Mouse (Mus musculus) kidney, adult 8-10 months (tissue): ENCODE data around the gene Psen2.

ENCODE experiments used
- DNase-seq, 2 experiments: peaks; one replicate each; pipeline ENCODE4 v3.0.0; 2022

Psen2 gene

DNA sequence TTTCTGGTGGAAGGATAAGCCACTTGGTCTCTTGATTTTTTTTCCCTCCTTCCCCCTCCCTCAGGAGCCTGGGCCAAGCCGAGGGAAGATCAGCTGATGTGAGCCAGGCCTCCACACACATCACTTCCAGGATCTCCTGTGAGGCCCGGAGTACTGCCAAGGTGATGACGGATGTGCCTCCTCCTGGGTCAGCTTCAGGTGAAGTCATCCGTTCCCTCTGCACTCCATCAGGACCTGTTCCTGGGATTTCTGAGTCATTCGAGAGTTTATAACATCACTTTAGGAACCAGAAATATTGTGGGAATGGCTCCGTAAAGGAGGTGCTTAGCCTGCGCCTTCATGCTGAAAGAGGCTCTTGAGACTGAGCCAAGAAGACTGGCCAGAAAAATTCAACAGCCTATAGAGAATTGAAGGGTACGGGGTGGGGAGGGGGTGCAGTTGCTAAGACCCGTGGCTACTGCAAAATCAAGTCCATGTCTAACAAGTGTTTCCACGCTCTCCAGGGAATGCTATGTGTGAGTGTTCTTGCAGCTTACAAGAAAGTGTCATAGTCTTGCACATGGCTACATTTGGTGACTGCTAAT, 11.6 kb upstream of the Psen2 start:
- no peak for DNase-seq

DNA sequence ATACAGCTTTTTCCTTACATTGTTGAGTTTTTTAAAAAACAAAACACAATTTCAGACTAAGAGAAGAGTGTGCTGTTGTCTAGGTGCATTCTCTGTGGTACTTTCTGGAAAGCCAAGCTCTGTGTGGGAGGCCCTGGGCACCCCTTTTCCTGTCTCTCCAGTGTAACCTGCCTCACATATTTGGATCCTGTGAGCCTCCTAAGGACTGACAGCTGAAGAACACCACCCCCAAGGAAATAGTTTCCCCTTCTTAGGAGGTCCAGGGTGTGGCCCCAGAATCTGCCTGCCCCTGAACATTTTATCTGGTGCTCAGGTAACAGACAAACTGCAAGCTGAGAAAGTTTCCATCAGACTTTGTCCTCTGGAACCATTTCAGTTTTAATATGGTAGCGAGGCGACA, 5.8 kb upstream of the Psen2 start:
- no peak for DNase-seq

DNA sequence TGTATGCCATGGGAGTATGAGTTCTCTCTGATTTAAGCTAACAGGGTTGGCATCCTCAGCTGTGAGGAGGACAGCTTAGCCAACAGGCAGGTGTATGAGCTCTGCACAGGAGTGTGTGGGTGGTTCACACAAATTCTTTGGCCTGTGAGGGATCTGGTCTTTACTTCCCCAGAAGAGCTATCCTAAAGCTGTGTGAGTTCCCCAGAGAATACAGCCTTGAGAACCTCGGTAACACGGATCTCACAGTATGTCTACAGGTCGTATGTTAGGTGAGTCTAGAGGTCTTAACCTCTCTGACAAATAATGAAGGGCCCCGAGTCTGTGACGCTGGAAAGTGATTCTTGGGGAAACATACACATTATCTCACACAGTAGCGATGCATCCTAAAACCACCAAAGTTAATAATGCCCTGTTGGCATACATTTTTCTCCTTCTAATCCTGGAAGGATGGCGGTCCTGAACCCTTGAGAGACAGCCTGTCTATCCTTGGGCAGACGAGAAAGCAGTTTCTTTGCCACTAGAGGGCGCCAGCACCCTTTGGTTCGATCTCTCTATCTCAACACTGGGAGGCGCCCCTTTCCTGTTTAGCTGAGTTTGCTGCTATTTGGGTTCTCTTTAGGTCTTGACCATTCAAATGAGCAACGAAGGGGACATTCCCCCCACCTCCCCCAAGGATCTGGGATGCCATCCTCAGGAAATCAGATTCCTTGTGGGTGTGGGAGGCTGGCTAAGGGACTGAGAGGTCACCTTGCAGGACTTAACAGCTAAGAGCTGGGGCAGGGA, 5.2 kb upstream of the Psen2 start:
- peak; percentile 83 to 95 for DNase-seq

DNA sequence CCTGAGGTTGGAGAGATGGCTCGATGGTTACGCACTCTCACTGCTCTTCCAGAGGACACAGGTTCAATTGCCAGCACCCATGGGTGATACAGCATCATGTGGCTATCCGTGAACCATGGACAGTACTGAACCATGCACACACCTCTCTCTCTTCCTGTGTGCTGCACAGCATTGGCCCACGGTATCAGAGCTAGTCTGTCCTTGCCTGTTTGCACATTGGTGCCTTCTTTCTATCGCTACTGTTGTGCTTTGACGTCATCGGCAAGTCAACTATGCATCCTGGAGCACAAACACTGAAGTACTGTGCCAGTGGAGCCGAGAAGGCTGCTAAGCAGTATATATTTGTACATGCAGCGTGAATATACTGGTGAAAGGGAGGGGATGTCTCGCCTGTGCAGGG, 3.9 kb upstream of the Psen2 start:
- DNase-seq: no peak

DNA sequence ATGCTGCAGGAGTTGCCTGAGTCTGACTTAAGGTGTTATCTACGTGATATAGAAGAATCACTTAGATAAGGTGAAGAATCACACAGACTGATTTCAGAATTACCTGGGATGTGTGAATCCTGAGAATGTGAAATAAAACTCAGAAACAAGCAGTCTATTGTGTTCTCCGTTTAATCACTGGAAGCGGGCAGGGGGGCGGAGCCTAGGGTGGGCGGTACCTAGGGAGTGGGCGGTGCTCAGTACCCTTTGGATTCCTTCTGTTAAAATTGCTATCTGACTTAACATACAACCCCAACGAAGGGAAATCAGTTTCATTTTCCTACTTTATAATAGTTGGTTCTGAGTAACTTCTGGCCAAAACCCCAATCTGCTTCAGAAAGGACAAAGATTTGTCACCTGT, 2.2 kb upstream of the Psen2 start:
- peak in 1 of 2 experiments; percentile 70 for DNase-seq

DNA sequence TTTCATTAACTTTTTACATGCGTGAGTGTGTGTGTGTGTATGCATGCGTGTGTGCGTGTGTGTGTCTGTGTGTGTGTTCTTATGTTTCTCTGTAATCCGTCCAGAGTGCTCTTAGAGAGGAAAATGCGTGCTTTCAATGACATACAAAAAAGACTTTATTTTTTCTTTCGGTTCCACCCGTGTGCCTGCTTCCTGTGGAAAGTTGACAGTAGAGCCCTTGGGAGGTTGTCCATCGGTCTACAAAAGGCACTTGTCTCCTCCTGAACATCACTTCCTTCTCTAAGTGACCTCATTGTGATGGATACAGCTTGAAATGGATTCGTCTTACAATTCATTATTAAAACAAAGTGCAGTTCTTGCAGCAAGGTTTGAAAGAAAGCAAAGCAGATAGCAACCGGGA, 1.6 kb upstream of the Psen2 start:
- DNase-seq: no peak

DNA sequence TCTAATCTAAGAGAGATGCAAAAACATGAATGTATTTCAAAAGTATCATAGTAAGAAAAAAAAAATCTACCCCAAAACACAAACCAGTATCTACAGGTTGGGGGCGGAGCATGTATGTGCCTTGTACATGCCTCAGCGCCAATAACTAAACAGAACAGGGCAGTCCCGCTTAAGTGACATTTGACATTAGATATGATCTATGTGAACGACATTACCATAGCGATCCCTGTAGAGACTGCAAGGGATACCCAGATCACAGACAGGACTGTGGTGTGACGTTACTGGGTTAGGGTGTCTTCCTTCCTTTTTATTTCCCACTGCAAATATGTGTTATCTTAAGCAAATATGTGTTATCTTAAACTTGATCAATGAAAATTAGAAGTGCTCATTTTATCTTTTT, 1.2 kb upstream of the Psen2 start:
- no peak for DNase-seq

DNA sequence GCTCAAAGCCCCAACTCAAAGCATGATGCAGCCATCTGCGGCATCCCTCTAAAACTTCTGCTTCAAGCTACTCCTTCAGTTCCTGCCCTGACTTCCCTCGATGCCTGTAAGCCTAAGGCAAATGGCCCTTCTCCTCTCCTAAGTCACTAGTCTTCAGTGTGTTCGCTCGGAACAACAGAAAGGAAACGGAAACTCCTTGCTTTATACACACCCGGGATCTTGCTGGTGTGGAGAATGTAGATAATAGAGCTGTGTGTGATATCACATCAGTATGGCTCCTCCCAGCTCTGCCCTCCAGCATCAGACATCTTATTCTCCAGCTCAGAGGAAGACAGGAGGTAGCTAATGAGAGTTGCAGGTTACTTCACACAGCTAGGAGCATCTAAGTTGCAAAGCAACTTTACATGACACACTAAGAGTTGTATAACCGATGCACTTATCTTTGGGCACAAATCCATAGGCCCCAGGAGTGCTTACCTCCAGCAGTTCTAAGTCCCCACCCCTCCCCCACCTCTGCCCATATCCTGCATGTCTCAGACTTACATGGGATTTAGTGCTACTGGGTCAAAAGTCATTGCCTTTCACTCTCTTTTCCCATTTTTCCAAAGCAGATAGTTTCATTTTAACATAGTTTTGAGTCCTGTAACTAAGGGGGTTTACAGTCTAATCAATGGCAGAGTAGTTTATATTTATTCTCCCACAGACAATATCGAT, 1.2 kb downstream of the Psen2 start:
- no peak for DNase-seq

DNA sequence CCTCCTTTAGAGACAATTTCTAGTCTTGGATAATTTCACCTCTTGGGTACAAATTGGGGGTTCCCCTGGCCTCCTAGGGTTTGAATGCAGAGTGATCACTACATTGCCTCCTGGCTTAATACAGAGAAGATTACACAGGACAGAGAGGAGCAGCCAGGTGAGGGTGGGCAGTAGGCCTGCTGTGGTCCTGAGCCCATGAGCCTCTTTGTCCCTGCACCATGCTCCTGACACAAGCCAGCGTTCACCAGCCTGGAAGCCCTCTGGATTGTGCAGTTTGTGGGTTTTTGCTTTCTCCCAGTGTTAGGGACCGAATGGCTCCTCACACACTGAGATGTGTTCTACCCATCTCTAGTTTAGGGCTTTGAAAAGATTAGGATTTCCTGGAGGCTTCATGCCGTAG, 1.8 kb downstream of the Psen2 start:
- DNase-seq: no peak

DNA sequence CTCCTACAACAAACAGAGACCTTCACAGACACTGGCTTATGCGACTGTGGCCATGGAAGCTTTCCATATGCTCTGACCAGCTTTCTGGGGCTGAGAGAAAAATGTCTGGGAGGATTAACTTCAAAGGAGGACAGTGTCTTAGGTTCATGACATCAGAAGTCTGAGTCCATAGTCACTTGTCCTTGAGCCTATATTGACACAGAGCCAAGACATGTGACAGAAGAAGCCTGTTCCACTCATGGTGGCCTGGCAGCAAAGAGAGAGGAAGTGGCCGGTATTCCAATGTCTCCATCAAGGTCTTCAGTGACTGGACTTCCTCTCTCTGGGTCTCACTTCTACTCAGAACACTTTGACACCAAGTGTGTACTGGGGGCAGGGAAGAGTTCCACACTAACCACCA, 2.4 kb downstream of the Psen2 start:
- no peak for DNase-seq

DNA sequence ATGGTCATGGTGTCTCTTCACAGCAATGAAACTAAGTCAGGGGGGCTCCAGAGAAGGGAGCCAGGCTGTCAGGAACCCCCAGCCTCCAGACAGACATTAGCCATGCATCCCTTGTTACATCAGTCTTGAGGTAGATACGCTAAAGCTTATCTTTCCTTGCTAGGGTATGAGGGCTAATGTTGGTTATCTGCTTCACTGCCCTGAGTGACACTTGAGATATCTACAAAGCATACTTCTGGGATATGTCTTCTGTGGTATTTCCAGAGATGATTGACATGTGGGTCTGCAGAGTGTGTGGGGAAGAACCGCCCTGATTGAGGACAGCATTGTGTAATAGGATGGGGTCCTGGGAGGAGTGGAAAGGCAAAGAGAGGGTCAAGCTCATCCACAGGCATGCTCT, 3.5 kb downstream of the Psen2 start:
- no peak for DNase-seq

DNA sequence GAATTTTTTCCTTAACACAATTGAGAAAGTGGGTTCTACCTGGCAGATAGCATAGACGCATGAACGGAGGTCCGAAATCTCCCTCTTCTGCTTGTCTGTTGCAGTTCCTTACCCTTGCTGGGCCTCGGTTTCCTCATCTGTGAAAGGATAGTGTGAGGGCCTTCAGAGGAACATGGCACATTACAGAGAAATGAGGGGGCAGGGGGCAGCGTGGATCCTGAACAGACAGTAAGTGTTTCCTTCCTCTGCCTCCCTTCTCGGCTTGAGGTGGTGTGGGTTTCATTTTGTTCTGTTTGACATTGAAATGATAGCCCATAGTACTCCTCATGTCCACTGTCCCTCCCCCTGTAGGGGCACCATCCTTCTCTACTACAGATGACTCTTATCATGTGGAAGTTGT, 5.8 kb downstream of the Psen2 start:
- DNase-seq: no peak

DNA sequence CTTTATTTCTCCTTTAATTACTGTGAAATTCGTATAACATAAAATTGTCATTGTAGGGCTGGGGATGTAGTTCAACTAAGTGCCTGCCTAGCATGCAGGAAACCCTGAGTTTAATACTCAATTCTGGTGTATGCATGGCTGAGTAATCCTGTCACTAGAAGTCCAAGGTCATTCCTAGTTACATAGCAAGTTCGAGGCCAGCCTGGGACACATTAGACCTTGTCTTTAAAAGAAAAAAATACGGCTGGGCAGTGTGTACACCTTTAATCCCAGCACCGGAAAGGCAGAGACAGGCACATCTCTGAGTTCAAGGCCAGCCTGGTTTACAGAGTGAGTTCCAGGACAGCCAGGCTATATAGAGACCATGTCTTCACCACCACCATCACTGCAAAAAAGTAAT, 6.4 kb downstream of the Psen2 start:
- DNase-seq: no peak

DNA sequence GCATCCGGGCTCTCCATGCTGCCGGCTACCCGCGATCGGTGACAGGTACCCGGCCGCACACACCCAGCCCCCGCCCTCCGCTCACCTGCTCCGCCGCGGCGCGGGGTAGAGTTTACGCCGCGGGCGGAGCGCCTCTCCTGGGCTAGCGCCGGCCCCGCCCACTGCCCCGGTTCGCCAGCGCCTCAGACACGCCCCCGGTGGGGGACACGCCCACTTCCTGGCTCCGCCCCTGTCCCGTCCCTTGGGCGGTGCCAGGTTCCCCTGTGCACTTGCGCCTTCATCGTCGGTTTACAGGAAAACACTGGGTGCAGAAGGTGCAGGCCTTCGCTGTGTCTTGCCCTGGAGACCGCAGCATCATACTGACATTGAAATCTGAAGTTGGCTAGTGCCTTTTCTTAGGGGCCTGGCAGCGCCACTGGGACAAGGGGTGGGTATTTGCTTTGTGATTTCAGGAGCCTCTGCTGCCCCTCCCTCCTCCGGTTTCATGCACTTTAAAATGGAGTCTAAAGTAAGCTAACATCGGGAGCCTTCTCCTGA, 7.0 kb downstream of the Psen2 start:
- peak; percentile 95 to 97 for DNase-seq

DNA sequence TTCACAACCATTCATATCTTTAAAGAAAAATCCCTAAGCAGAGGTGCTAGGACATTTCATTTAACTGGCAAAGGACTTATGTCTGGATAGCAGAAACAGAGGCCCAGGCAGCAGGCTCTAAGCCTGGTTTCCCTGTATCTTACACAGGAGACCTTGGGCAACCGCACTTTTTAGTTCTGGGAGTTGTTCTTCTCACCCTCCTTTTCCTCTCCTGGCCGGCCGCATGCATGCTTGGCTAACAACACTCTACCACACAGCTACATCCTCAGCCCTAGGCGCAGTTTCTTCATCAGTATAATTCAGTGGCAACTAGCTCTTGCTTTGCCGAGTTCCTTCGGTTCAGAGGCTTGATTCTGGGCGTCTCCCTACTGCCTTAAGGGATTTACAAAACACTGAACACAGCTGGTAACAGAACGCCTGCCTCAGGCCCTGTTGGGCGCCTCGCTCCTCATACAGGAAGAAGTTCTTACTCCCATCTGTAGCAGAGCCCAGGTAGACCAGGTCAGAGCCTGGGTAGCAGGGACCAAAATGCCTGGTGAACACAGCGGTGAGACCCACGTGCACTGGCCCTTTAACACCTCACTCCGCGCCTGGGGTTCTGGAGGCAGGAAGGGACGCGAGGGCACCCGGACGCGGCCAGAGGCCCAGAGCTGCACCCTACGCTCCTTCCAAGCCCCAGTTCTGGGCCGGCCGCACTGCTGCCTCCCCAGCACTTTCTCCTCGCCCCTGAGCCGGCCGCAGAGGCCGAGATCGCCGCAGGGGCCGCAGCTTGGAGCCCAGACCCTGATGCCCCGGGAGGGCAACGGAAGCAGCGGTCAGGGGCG, 7.7 kb downstream of the Psen2 start:
- peak; percentile 57 to 62 for DNase-seq

DNA sequence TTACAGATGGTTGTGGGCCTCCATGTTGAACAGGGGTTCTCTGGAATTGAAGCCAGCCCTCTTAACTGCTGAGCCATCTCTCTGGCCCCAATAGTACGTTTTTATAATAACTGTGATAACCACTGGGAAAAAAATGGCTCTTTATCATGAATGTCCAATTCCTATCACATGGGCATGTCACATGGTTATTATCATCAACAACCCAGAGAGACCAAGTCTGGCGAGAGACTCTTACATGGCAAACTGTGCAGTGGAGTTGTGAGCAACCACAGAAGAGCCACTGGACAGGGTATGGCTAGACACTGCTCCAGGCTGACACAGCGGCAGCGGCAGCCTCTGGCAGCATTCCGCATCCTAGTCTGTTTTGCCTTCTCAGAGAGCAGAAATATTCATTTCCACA, 8.9 kb downstream of the Psen2 start:
- no peak for DNase-seq

DNA sequence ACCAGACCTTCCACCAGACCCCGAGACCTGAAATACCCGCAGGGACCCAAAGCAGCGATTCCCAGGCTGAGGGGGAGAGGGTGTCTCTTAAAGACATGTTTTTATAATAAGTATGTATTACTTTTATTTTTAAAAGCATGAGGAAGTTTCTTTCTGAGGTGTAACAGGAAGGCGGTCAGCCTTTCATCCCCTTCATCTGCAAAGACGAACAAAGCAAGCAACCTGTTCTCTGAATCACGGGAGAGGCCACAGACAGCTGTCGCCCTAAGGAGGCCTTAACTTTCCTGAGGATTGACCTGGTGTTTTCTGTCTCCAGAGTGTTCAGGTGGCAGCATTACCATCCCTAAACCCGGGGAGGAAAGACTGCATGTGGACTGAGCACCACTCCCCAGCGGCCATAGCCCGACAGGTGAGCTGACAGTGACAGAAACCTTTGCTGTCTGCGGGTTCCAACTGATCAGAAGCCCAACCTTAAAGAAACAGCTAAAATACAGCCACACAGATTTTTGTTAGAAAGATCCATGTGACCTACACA, 10.5 kb downstream of the Psen2 start:
- no peak for DNase-seq

DNA sequence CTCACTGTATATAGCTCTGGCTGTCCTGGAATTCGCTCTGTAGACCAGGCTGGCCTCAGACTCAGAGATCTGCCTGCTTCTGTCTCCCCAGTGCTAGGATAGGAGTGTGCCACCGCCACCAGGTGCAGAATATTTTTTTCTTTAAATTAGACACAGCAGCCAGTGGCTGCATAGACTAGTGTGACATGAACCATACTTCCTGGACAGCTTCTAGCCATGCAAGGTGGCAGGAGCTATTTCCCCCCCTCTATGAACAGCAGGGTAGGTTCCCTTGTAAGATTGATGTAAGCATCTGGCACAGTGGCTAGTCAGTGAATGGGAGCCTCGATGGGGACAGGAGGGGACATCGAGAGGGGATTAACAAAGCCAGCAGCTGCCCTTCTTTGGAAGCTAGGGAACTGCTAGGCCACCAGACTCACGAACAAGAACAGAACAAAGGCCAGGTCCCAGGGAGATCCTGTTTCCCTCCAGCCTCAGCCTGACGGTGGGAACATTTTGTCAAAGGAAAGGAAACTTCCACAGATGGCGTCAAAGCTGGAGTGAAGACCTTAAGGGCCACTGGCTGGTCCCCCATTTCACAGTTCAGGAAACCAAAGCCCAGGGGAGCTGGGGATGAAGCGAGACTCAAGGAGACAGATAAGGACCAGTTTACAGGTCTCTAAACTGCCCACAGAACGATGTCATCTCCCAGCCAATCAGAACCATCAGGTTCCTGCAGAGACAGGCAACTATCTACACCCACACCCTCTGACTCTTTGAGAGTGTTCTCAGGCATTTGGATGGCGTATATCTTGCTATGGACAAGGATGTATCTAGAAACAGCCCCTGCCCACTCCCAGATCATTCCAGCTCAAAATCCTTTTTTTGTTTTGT, 11.8 kb downstream of the Psen2 start:
- no peak for DNase-seq

DNA sequence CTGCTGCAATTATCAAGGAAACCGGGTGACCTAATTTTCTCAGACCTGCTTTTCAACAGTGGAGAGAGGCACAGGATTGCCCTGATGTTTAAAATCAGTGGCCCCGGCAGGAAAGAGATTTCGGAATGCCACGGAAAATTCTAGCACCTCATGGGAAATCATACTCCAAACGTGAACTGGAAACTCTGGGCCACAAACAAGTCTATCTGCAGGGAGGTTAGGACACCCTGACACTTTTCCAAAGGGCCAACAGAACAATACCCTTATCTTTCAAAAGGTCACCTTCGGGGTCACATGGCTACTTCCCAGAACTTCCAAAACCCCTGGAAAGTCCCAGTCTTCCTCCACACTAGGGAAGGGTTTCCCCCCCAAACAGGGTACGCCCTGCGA, 12.8 kb downstream of the Psen2 start:
- DNase-seq: no peak

DNA sequence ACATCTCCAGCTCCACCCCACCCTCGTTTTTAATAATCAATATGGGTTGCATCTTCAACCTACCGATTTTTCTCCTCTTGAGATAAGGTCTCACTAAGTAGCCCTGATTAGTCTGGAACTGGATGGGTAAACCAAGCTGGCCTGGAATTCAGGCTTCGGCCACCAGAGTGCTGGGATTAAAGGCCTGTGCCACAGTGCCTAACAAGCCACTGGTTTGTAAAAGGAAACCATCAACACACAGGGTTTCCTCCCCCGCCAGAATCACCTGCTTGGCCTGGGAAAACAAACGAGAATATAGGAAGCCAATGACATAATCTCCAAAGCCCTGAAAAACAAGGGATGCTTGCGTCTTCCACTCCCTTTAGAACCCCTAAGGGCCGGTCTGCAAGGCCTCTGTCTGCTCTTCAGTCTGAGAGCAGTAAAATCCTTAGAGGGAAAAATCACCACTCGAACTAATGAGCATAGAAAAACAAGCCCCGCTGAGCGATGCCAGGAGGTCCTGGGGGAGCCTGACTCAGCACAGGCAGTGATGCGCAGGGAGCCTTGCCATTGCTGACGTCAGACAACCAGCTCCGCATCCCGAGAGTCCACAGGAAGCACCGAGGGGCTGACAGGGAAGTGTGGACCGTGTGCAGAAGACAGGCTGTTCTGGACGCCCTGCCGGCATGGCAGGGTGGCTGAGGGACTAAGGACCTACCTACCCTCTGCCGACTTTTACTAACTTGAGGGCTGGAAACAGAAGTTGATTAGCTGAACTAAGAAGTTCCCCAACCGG, 13.4 kb downstream of the Psen2 start:
- DNase-seq: peak; percentile 48 to 60

DNA sequence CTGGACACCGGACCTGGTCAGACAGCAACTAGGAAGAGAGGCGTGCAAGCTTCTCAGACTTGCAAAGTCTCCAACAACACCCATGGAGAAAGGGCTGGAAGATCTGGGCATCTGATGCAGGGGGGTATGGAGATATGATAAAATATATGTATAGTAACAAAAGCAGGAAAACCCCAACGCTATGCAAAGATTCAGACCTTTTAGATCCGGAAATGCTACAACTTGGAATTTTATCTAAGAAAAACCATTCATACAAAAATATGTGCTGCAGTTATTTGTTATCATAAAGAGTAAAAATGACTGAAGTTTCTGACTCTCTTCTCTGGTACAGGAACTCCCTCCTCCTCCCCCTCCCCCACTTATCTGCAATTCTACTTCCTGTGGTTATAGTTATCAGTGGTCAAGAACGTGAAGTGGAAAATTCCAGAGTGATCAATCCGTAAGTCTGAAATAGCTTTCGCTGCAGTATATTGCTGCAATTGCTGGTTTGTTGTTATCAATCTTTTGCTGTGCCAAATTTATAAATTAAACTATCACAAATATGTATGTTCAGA, 14.6 kb downstream of the Psen2 start:
- no peak for DNase-seq
